Mouse (Mus musculus): Measurements from ENCODE around the gene Gipc2.
"Not testable (repeated sequence)": the region's sequence is repeated elsewhere in the genome, so short reads cannot be mapped to it uniquely, and the experiment has no call there.

The Gipc2 gene

GRCm38 (mm10) chr3:152166099-152166423 is at the start of gene Gipc2:
TSS of gene Gipc2 (minus strand) at chr3:152166230.
- in situ Hi-C loops (cut with MseI, MboI) = loop anchor here in 1 of 2 experiments (10.0 kb wide), 1 partner anchor 51 kb away; no protein-coding TSS in a partner anchor

GRCm38 (mm10) chr3:152213416-152213815 is 47.4 kb upstream of the Gipc2 start:
- in situ Hi-C loops (cut with MseI, MboI) = no loop called here

GRCm38 (mm10) chr3:152211731-152212279 is 45.8 kb upstream of the Gipc2 start:
- in situ Hi-C loops (cut with MseI, MboI) = no loop called here

GRCm38 (mm10) chr3:152210728-152211391 is 44.8 kb upstream of the Gipc2 start:
- in situ Hi-C loops (cut with MseI, MboI) = no loop called here

GRCm38 (mm10) chr3:152209967-152210634 is 44.1 kb upstream of the Gipc2 start, which contains the start of the genes Dnajb4 and Fubp1:
TSS of gene Dnajb4 (minus strand) at chr3:152210302.
TSS of gene Fubp1 (plus strand) at chr3:152210422.
- in situ Hi-C loops (cut with MseI, MboI) = loop anchor here (5.0 to 10.0 kb wide), 2 partner anchors 95 to 98 kb away; no protein-coding TSS in a partner anchor

GRCm38 (mm10) chr3:152209177-152209966 is 43.3 kb upstream of the Gipc2 start:
- in situ Hi-C loops (cut with MseI, MboI) = loop anchor here (5.0 to 10.0 kb wide), 2 partner anchors 95 to 97 kb away; no protein-coding TSS in a partner anchor

GRCm38 (mm10) chr3:152208096-152208885 is 42.3 kb upstream of the Gipc2 start:
- in situ Hi-C loops (cut with MseI, MboI) = loop anchor here (5.0 to 10.0 kb wide), 2 partner anchors 93 to 96 kb away; no protein-coding TSS in a partner anchor

- in situ Hi-C loops (cut with MseI, MboI) = loop anchor here (5.0 to 10.0 kb wide), 2 partner anchors 92 to 95 kb away; no protein-coding TSS in a partner anchor
Measured at GRCm38 (mm10) chr3:152207156-152207555, 41.1 kb upstream of the Gipc2 start.

GRCm38 (mm10) chr3:152204577-152204976 is 38.5 kb upstream of the Gipc2 start:
- in situ Hi-C loops (cut with MseI, MboI) = loop anchor here in 1 of 2 experiments (10.0 kb wide), 1 partner anchor 90 kb away; no protein-coding TSS in a partner anchor

- in situ Hi-C loops (cut with MseI, MboI) = loop anchor here in 1 of 2 experiments (10.0 kb wide), 1 partner anchor 89 kb away; no protein-coding TSS in a partner anchor
Measured at GRCm38 (mm10) chr3:152203996-152204395, 38.0 kb upstream of the Gipc2 start.

GRCm38 (mm10) chr3:152203411-152203810 is 37.4 kb upstream of the Gipc2 start:
- in situ Hi-C loops (cut with MseI, MboI) = loop anchor here in 1 of 2 experiments (10.0 kb wide), 1 partner anchor 89 kb away; no protein-coding TSS in a partner anchor

GRCm38 (mm10) chr3:152202942-152203341 is 36.9 kb upstream of the Gipc2 start:
- in situ Hi-C loops (cut with MseI, MboI) = loop anchor here in 1 of 2 experiments (10.0 kb wide), 1 partner anchor 88 kb away; no protein-coding TSS in a partner anchor

GRCm38 (mm10) chr3:152201651-152202050 is 35.6 kb upstream of the Gipc2 start:
- in situ Hi-C loops (cut with MseI, MboI) = loop anchor here in 1 of 2 experiments (10.0 kb wide), 1 partner anchor 87 kb away; no protein-coding TSS in a partner anchor

GRCm38 (mm10) chr3:152201181-152201580 is 35.2 kb upstream of the Gipc2 start:
- in situ Hi-C loops (cut with MseI, MboI) = loop anchor here in 1 of 2 experiments (10.0 kb wide), 1 partner anchor 86 kb away; no protein-coding TSS in a partner anchor

- in situ Hi-C loops (cut with MseI, MboI) = no loop called here
Measured at GRCm38 (mm10) chr3:152199125-152199524, 33.1 kb upstream of the Gipc2 start.

- in situ Hi-C loops (cut with MseI, MboI) = not testable (repeated sequence)
Measured at GRCm38 (mm10) chr3:152197246-152197645, 31.2 kb upstream of the Gipc2 start.

- in situ Hi-C loops (cut with MseI, MboI) = no loop called here
Measured at GRCm38 (mm10) chr3:152193635-152194097, 27.6 kb upstream of the Gipc2 start.

- in situ Hi-C loops (cut with MseI, MboI) = no loop called here
Measured at GRCm38 (mm10) chr3:152193177-152193576, 27.1 kb upstream of the Gipc2 start.

GRCm38 (mm10) chr3:152192238-152192931 is 26.4 kb upstream of the Gipc2 start:
- in situ Hi-C loops (cut with MseI, MboI) = no loop called here
